Mouse (Mus musculus) macrophage (primary cell): ENCODE results near the gene Arv1. TPM values are rescaled to one million over a fixed set of nuclear protein-coding genes. Genes with fewer than 3 reads are reported as not detected.

Source experiments
- H3K27ac ChIP-seq: fragments of 350-480 bp; formaldehyde crosslinking; 2 replicates; pipeline ENCODE4 v1.9.0; 2021
- H3K36me3 ChIP-seq: fragments of 350-480 bp; formaldehyde crosslinking; 2 replicates; pipeline ENCODE4 v1.9.0; 2021; ENCODE audit errors: inconsistent target
- H3K4me3 ChIP-seq: fragments of 350-480 bp; formaldehyde crosslinking; 2 replicates; pipeline ENCODE4 v1.9.0; 2021; ENCODE audit errors: inconsistent target
- H3K79me2 ChIP-seq: fragments of 350-480 bp; formaldehyde crosslinking; 2 replicates; pipeline ENCODE4 v1.9.0; 2021; ENCODE audit errors: inconsistent target
- WGBS: methylation state at CpG from one replicate; pipeline ENCODE4 v1.1.7; 2026; ENCODE audit warnings: inconsistent platforms; ENCODE audit not compliant: missing documents; 5-methylcytosine and 5-hydroxymethylcytosine counted together
- polyA plus RNA-seq: library from polyadenylated mRNA; stranded (reverse); fragments of 250-400 nt; gene quantifications from 3 replicates; pipeline ENCODE4 v1.2.4, GENCODE M21; 2018; ENCODE audit warnings: inconsistent platforms

Arv1 gene
- polyA plus RNA-seq, 1 experiment from 2014 or later = 4.2 TPM

DNA sequence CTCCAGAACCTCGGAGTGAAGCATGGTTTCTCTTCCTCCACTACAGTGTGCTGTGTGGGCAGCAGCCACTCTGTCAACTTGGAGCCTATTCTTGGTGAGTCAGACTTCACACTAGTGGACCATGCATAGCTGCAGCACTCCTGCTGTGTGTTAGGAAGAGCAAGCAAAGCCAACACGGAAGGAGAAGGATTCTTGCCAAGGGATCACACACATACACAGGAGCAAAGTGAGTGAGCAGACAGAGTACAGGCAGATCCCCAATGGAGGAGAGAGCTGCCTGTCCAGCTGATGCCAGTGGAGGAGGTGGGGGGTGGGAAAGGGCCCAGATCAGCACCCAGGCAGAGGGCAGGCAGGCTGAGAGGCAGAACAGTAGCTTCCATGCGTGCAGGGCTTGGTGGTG is 19.8 kb upstream of the Arv1 start:
- Histone ChIP-seq H3K4me3 (no peak overlapping the region), H3K27ac (no peak overlapping the region), H3K36me3 (peaks cover 23% of the 10 kb centered on the region; the same call in 1 of the 2 replicates), H3K79me2 (no peaks in the 10 kb centered on the region)
- WGBS = 73% methylated on average over 3 of the region's 3 CpGs

DNA sequence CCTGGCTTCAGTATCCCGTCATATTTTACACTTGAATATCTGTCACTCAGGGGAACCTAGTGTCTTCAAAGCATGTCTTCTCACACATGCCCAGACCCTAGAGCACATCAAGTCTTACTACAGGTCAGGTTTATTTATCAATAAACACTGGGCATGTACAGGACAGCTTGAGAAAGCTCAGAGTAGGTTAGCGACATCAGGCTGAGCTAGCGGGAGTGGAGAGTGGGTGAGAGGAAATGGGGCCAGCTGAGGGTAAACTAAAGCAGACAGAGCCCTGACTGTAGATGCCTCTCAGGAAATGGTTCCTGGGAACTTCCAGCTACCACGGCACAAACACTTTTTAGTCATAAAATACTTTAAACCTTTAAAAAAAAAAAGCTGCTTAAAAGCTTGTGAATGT is 18.4 kb upstream of the Arv1 start:
- Histone ChIP-seq H3K4me3 (no peak overlapping the region), H3K79me2 (no peaks in the 10 kb centered on the region), H3K36me3 (peaks cover 19% of the 10 kb centered on the region; the same call in 1 of the 2 replicates), H3K27ac (no peak overlapping the region)
- 85% methylated on average over 4 of the region's 4 CpGs for WGBS

DNA sequence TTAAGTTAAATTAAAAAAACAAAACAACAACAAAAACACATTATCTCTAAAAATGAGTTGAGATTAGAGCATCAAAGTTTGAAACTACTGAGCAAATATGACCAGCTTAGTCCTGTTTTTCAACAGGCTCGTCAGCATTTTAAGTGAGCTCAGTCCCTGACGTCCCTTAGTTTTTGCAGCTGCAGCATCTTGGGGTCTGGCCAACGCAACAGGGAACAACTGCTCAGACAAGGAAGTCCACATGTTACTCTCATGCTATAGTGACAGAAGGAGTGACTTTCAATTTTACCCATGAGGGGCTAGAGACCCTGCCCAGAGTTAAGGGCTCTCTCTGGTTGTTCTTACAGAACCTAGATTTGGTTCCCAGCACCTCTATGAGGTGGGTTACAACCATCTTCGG is 17.6 kb upstream of the Arv1 start:
- H3K79me2 ChIP-seq = no peaks in the 10 kb centered on the region
- WGBS = 72% methylated on average over 4 of the region's 4 CpGs

DNA sequence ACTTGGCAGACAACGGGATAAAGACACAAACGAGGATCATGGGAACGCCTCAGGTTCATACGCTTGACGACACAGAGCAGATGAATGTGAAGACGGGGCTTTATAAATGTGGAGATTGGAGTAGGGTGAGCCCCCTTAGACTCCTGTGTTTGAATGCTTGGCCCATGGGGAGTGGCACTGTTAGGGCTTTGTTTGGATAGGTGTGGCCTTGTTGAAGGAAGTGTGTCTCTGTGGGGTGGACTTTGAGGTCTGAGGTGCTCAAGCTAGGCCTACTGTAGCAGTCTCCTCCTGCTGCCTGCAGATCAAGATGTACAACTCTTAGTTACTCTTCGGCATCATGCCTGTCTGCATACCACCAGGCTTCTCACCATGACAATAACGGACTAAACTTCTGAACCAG is 16.1 kb upstream of the Arv1 start:
- WGBS = 96% methylated on average over 8 of the region's 8 CpGs
- H3K27ac ChIP-seq = no peak overlapping the region
- H3K36me3 ChIP-seq = peaks cover 21% of the 10 kb centered on the region
- no peak overlapping the region for H3K4me3 ChIP-seq
- no peaks in the 10 kb centered on the region for H3K79me2 ChIP-seq

More for the DNA sequence above, 17.6 kb upstream of the Arv1 start:
- H3K36me3 ChIP-seq = peaks cover 23% of the 10 kb centered on the region
- H3K27ac ChIP-seq = no peak overlapping the region
- H3K4me3 ChIP-seq = no peak overlapping the region

DNA sequence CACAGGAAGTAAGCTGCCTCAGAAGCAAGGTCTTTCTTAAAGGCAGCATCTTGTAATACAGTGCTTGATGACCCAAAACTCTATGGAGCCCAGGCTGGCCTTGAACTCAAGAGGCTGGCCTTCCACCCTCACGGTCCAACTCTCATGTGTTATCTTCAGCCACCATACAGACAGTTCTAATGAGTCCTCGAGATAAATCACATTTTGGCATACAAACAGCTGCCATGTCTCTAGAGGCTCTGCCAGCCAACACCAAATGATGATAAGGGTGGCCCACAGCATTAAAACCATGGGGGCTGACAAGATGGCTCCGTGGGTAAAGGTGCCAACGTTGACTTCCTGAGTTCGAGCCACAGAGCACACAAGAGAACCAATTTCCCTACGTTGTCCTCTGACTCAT is 8.7 kb upstream of the Arv1 start:
- WGBS = 90% methylated on average over 6 of the region's 6 CpGs
- peaks cover 39% of the 10 kb centered on the region for H3K36me3 ChIP-seq
- no peak overlapping the region for H3K4me3 ChIP-seq
- H3K27ac ChIP-seq = no peak overlapping the region
- peaks cover 16% of the 10 kb centered on the region for H3K79me2 ChIP-seq

DNA sequence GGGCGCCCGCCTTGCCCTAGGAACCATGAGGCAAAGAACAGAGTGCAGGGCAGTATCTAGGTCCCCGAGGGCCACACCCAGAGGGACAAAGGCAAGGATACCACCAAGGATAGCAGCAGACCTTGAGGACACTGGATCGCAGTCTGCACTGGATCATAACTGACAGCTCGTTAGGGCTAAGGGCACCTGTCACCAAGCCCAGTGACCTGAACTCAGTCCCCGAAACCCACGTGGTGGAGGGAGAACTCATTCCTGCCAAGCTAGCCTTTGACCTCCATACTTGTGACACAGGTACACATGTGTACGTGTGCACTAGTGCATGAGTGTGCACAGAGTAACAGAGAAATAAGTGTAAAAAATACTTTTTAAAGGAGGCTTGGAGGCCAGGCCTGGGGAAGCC is 6.2 kb upstream of the Arv1 start:
- peaks cover 21% of the 10 kb centered on the region for H3K36me3 ChIP-seq
- H3K79me2 ChIP-seq = peaks cover 40% of the 10 kb centered on the region
- WGBS = 94% methylated on average over 8 of the region's 8 CpGs
- no peak overlapping the region for H3K4me3 ChIP-seq
- H3K27ac ChIP-seq = no peak overlapping the region

DNA sequence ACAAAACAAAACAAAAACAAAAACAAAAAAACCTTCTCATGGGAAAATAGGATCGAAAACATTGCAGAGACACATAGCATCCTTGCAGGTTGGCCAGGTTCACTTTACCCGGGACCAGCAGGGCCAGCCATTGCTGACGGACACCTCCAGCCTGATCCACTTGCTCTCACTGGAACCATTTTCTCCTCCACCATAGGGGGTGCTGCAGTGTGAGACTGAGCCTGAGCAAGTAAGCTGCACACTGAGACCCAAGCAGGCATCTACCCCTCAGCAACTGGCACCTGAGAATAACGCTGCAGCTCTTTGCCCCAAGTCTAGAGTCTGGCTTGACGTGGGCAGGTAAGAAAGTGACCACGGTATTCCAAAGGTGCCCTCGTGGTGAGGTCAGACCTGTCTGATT is 1.8 kb upstream of the Arv1 start:
- WGBS = 91% methylated on average over 7 of the region's 7 CpGs
- Histone ChIP-seq H3K36me3 (no peaks in the 10 kb centered on the region), H3K79me2 (peaks cover 58% of the 10 kb centered on the region), H3K27ac (no peak overlapping the region), H3K4me3 (no peak overlapping the region)

DNA sequence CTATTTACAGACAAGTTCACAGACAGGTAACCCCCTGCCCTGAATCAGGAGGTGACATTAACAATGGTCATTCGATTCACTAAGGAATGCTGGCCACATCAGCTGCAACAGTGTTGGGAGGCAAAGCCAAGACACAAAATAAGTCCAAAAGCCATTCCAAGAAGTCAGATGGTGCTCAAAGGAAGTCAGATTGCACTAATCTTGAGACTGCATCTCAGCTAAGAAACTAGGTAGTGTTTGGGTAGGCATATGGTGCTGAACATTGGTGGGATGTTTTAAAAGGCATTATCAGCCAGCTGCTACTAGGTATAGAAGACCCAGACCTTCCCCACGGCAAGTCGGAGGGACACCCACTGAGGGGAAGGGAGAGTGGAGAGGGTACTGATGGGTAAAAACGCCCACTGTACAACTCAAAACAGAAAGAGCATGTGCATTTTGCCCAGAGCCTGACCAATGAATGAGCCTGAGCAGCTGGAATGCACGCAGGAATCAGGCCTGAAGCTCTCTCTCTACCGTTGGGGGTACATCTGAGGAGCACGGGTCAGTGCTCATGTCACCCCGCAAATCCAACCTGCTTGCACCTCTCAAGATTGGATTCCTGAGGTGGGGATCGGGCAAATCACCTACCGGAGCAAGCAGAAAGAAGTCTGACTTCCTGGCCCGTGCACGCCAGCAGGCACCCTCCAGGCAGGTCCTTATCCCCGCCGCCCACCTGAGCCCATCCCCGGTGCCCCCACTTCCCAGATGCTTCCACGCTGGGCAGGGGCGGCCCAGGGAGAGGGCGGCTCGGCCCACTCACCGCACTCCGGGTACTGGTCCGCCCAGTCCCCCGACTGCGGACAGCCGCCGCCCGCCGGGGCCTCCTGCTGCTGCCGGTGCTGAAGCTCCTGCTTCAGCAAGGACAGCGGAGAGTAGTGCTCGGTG is 739 bp upstream of the Arv1 start:
- Histone ChIP-seq H3K79me2 (peaks cover 49% of the 10 kb centered on the region), H3K27ac (no peak overlapping the region)
- 6% methylated on average over 24 of the region's 31 CpGs for WGBS

DNA sequence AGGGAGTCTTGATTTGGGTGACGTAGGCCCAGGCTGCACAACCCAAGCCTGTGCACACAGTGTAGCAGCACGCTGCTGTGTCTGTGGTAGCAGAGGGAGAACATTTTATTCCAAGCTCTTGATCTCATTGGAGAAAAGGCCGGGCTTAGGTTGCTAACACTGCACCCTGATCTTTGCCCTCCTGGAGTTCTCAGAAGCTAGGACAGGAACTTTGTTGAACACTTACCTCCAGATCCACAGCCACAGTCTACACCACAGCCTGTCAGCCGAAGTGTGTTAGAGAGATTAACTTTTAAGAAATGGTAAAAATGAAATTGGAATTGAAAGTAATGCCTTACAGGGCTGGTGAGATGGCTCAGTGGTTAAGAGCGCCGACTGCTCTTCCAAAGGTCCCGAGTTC is 2.4 kb downstream of the Arv1 start:
- H3K36me3 ChIP-seq = peaks cover 12% of the 10 kb centered on the region
- WGBS = 96% methylated on average over 7 of the region's 7 CpGs
- H3K4me3 ChIP-seq = no peak overlapping the region

More for the DNA sequence above, 739 bp upstream of the Arv1 start:
- Histone ChIP-seq H3K36me3 (peaks cover 2% of the 10 kb centered on the region; the same call in 1 of the 2 replicates), H3K4me3 (peak overlapping the region; percentile 71)

DNA sequence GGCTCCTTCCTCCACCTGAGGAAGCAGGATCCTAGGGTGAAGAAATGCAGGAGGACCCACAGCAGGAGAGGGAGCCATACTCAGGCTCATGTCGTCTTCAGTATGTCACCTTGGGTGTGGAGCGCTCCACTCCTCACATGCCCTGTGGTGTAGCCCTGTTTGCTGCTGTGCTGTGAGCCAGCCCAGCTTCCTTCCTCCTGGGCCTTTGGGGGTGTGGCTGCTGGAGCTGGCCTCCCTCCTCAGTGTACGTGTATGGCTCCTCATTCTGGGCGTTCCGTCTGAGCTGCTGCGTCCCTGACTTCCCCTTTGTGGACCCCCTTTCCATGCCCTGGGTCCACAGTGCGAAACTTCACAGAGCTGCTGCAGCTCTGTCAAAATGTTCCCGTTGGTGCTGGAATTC is 10.9 kb downstream of the Arv1 start:
- no peak overlapping the region for H3K27ac ChIP-seq
- no peaks in the 10 kb centered on the region for H3K79me2 ChIP-seq
- no peak overlapping the region for H3K4me3 ChIP-seq
- peaks cover 21% of the 10 kb centered on the region; the same call in 1 of the 2 replicates for H3K36me3 ChIP-seq
- 56% methylated on average over 8 of the region's 8 CpGs for WGBS

More for the DNA sequence above, 2.4 kb downstream of the Arv1 start:
- Histone ChIP-seq H3K27ac (no peak overlapping the region), H3K79me2 (peaks cover 32% of the 10 kb centered on the region)

DNA sequence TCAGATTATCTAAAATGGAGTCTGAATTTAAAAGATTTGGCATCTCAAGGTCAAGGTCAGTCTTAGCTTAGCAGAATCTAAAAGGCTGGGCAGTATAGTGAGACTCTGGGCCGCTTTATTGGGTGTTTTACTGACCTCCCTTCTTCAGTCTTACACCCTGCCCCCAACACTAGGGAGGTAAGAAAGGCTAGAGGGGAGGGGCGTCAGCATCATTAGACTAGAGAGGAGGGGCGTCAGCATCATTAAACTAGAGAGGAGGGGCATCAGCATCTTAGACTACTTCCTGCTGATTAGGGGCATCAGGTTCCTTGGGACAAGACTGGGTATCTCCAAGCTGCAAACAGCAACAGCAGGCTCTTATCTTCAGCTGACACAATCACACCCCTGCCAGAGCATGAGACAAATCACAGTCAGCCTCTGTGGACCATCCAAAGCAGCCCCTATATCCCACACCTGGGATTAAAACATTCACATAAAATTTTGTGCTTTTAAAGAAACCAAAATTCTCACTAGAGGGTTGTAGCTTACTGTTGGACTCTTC is 13.5 kb downstream of the Arv1 start:
- Histone ChIP-seq H3K4me3 (no peak overlapping the region), H3K27ac (no peak overlapping the region), H3K36me3 (peaks cover 21% of the 10 kb centered on the region; the same call in 1 of the 2 replicates), H3K79me2 (no peaks in the 10 kb centered on the region)
- WGBS = 100% methylated on average over 3 of the region's 3 CpGs

DNA sequence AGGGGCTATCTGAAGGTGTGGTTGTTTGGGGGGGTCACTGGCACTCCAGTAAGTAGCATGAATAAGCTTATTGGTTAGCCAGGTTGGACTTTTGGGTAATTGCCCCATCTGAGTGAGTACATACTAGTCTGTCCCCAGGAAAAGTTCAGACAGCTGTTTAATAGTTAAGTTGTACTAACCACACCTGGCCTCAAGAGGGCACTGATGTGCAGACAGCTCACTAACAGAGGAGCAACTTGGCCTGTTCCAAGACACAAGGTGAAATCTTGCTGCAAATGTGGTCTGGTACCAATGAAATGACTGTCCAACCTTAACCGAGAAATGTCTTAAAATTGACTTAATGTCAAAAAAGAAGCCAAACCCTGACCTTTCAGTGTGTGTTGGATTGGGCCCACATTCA is 17.3 kb downstream of the Arv1 start:
- Histone ChIP-seq H3K36me3 (peaks cover 2% of the 10 kb centered on the region; the same call in 1 of the 2 replicates), H3K27ac (no peak overlapping the region), H3K4me3 (no peak overlapping the region), H3K79me2 (no peaks in the 10 kb centered on the region)
- WGBS = 100% methylated on average over 1 of the region's 1 CpGs

DNA sequence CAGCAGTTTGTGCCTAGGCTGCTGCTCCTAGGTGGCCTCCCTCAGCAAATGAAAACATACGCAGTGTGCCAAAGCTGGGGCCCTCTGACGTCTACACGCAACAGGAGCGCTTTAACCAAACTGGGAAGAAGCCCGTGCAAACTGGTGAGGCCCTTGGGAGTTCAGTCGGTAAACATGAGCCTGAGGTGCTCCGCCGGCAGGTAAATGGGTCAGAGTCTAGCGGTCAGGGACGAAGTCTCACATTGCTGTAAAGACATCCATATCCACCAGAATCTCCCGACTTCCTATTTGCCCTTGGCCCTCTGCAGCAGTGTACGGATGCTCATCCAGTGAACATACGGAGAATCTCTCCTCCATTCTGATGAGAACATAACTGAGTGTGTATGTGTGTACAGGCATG is 24.7 kb downstream of the Arv1 start:
- WGBS = 86% methylated on average over 13 of the region's 13 CpGs
- no peaks in the 10 kb centered on the region for H3K79me2 ChIP-seq
- no peaks in the 10 kb centered on the region for H3K36me3 ChIP-seq
- H3K27ac ChIP-seq = no peak overlapping the region
- H3K4me3 ChIP-seq = no peak overlapping the region

DNA sequence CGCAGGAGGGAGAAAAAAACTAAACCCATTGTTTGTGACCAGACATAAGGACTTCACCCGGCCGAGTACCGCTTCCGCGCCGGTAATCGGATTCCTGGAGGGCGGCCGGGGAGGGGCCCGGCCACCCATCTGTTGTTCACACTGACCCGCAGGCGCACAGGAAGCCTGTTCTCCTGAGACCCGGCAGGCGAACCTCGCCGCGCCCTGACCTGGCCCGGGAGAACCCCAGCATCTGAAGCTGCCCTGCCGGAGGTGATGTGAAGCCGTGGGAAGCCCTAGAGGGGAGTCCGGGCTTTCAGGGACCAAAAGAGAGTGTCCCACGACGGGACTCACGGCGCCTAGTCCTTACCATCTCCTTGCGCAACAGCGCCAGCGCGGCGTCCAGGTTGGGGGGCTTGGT is 29.3 kb downstream of the Arv1 start:
- no peak overlapping the region for H3K27ac ChIP-seq
- no peak overlapping the region for H3K4me3 ChIP-seq
- 4% methylated on average over 31 of the region's 31 CpGs for WGBS
- H3K36me3 ChIP-seq = no peaks in the 10 kb centered on the region
- H3K79me2 ChIP-seq = no peaks in the 10 kb centered on the region

DNA sequence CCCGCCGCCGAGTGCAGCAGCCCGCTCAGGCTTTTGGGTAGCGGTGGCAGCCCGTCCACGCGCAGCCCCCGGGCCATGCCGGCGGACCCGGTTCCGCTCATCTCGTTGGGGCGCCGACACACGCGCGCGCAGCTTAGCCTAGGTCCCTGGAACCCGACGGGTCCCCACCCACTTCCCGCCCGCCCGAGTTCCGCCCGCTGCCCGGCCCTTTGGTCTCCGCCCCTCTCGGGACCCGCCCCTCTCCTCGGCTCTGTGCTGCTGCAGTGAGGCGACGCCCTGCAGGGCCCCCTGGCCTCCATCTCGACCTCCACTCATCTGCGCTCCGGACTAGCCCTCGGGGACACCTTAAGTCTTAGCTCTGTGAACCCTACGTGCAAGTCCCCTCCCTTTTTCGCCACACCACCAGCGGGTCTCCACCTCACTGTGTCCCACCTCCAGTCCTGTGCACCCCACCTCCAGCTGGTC is 29.8 kb downstream of the Arv1 start, which contains the start of gene Fam89a:
Gene Fam89a (minus strand): TSS at position 124 of the 465 bp plus-strand sequence.
- Histone ChIP-seq H3K79me2 (no peaks in the 10 kb centered on the region), H3K36me3 (no peaks in the 10 kb centered on the region), H3K4me3 (no peak within 1 kb of the TSS), H3K27ac (no peak within 1 kb of the TSS)
- 2% methylated on average over 22 of the region's 41 CpGs for WGBS
